Mouse (Mus musculus) testis, adult 2 months (tissue): Measurements from ENCODE around the gene Isg20l2.

Experiments
- CTCF ChIP-seq: fragments of 200-500 bp; IDR thresholded peaks from 2 replicates; pipeline ENCODE4 v1.5.1; 2012; ENCODE audit warnings: low read depth, mild to moderate bottlenecking, inconsistent platforms, low read length, moderate library complexity; ENCODE audit not compliant: control insufficient read depth, insufficient read depth, insufficient replicate concordance
- POLR2A ChIP-seq: fragments of 200-500 bp; IDR thresholded peaks from 2 replicates; pipeline ENCODE4 v1.6.1; 2012; ENCODE audit warnings: low read depth, mild to moderate bottlenecking, inconsistent platforms, low read length, moderate library complexity; ENCODE audit not compliant: control insufficient read depth

DNA sequence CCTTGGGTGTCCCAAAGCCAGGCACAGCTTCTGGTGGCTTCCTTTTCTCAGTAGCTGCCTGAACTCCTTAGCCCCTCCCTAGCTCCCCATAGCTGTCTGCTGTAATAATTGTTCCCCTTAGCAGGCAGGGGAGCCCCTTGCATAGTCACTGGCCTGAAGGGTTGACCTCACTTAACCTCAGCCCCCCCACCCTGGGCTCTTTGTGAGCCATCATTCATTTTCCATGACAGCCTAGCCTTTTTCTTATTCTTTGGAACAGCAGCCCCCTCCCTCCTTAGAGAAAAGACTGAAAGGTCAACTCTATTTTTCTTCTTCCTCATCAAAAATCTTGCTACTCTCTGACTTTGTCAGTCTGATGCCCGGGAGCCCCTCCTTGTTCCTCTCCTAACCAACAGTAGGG, 28.9 kb downstream of the Isg20l2 start:
- TF ChIP-seq CTCF (no peak), POLR2A (no peak)
